Mouse (Mus musculus) liver, embryonic 14.5 days (tissue): Measurements from ENCODE around the gene Vps35l. TPM values are rescaled to one million over a fixed set of nuclear protein-coding genes. Genes with fewer than 3 reads are reported as not detected.

Experiments used
- ATAC-seq: fragments of 200-750 bp; cut with Nextera tagmentation; 2 replicates; pipeline ENCODE4 v1.8.0; 2017; ENCODE audit warnings: moderate number of reproducible peaks, mild to moderate bottlenecking, moderate library complexity; ENCODE audit not compliant: insufficient read depth
- DNase-seq, 3 experiments: peaks; one replicate each; pipeline ENCODE4 v3.0.0-alpha.2; 2012 to 2013; ENCODE audit warnings: low read depth in 3 of 3, low spot score in 3 of 3
- H3K27ac ChIP-seq: fragments of 300-500 bp; sonication (generic); 2 replicates; pipeline ENCODE4 v1.5.1; 2014; ENCODE audit warnings: moderate library complexity, mild to moderate bottlenecking, control low read depth, inconsistent platforms
- H3K27me3 ChIP-seq: fragments of 300-500 bp; sonication (generic); 2 replicates; pipeline ENCODE4 v1.6.1; 2014; ENCODE audit warnings: mild to moderate bottlenecking, low read length, moderate library complexity; ENCODE audit not compliant: control insufficient read depth, insufficient read depth
- H3K36me3 ChIP-seq: fragments of 300-500 bp; sonication (generic); replicated peaks from 2 replicates; pipeline ENCODE4 v1.6.1; 2014; ENCODE audit warnings: low read depth; ENCODE audit not compliant: control insufficient read depth, insufficient read depth
- H3K4me1 ChIP-seq, 2 experiments: fragments of 200-500 bp in 1 of 2; fragments of 300-500 bp in 1 of 2; sonication (generic) in 1 of 2; replicated peaks; 2 replicates each; pipeline ENCODE4 v1.6.1; 2012 to 2014; ENCODE audit warnings: antibody characterized with exemption in 1 of 2, inconsistent platforms in 1 of 2, low read length in 1 of 2; ENCODE audit not compliant: control insufficient read depth in 2 of 2, insufficient read depth in 2 of 2
- H3K4me2 ChIP-seq: fragments of 300-500 bp; sonication (generic); 2 replicates; pipeline ENCODE4 v1.6.1; 2014; ENCODE audit warnings: low read depth, mild to moderate bottlenecking, control low read depth, moderate library complexity
- H3K4me3 ChIP-seq, 2 experiments: fragments of 200-500 bp in 1 of 2; fragments of 300-500 bp in 1 of 2; sonication (generic) in 1 of 2; 2 replicates each; pipeline ENCODE4 v1.5.1; 2012 to 2014; ENCODE audit warnings: low read depth in 2 of 2, low read length in 2 of 2, mild to moderate bottlenecking in 2 of 2, control low read depth in 1 of 2, inconsistent platforms in 1 of 2, moderate library complexity in 1 of 2; ENCODE audit not compliant: insufficient read depth in 1 of 2
- H3K9ac ChIP-seq: fragments of 300-500 bp; sonication (generic); replicated peaks from 2 replicates; pipeline ENCODE4 v1.6.1; 2014; ENCODE audit warnings: mild to moderate bottlenecking, control low read depth, moderate library complexity
- H3K9me3 ChIP-seq: fragments of 300-500 bp; sonication (generic); 2 replicates; pipeline ENCODE4 v1.6.1; 2016; ENCODE audit warnings: low read length, mixed read lengths; ENCODE audit not compliant: control insufficient read depth
- CTCF ChIP-seq: IDR thresholded peaks from 2 replicates; pipeline ENCODE4 v1.5.1; 2016; ENCODE audit warnings: antibody characterized with exemption, low read depth, control low read depth
- EP300 ChIP-seq: IDR thresholded peaks from 2 replicates; pipeline ENCODE4 v1.6.1; 2016; ENCODE audit warnings: antibody characterized with exemption, low read depth
- WGBS: fragments of 180-500 bp; shearing (Covaris S2); extraction: QIAGEN DNeasy Blood & Tissue Kit; methylation state at CpG from one replicate; pipeline ENCODE4 v1.1.7; 2014; ENCODE audit not compliant: insufficient replicate concordance; 5-methylcytosine and 5-hydroxymethylcytosine counted together
- polyA plus RNA-seq, 2 experiments: library from polyadenylated mRNA; depleted of rRNA in 1 of 2; stranded (reverse) in 1 of 2; unstranded in 1 of 2; fragments of >200 nt; fragmentation: Nextera tagmentation in 1 of 2; extraction: Ambion mirVana in 1 of 2; gene quantifications; 2 replicates each; pipeline versions ENCODE4 v1.2.1 to v1.2.3; 2012 to 2014

The Vps35l gene
- polyA plus RNA-seq, 2 experiments: 26.1 to 33.2 TPM

- H3K36me3 ChIP-seq: no peaks in the 10 kb centered on the region
- H3K9me3 ChIP-seq: no peaks in the 10 kb centered on the region
- no peak overlapping the region for H3K4me2 ChIP-seq
- H3K27ac ChIP-seq: no peak overlapping the region
- H3K27me3 ChIP-seq: no peaks in the 10 kb centered on the region
- WGBS: 44% methylated on average over 15 of the region's 15 CpGs
- ATAC-seq (no peak), DNase-seq (no peak)
- TF ChIP-seq CTCF: no peak
- no peak for TF ChIP-seq EP300
- H3K4me1 ChIP-seq: no peaks in the 10 kb centered on the region
- H3K9ac ChIP-seq: no peak overlapping the region
- no peak overlapping the region for H3K4me3 ChIP-seq
These were observed 60.2 kb downstream of the Vps35l start for GRCm38 (mm10) chr7:118800112-118800734.

- H3K36me3 ChIP-seq: no peaks in the 10 kb centered on the region
- WGBS: 87% methylated on average over 3 of the region's 3 CpGs
- H3K4me1 ChIP-seq: no peaks in the 10 kb centered on the region
- no peak overlapping the region for H3K27ac ChIP-seq
- no peak overlapping the region for H3K9ac ChIP-seq
- H3K27me3 ChIP-seq: no peaks in the 10 kb centered on the region
- ATAC-seq (no peak), DNase-seq (no peak)
- H3K9me3 ChIP-seq: no peaks in the 10 kb centered on the region
- no peak overlapping the region for H3K4me2 ChIP-seq
- H3K4me3 ChIP-seq: no peak overlapping the region
- TF ChIP-seq EP300: no peak
- no peak for TF ChIP-seq CTCF
These were observed 61.8 kb downstream of the Vps35l start for GRCm38 (mm10) chr7:118801791-118802190.

GRCm38 (mm10) chr7:118803425-118803824 is 63.4 kb downstream of the Vps35l start:
- Histone ChIP-seq H3K4me3 (no peak overlapping the region), H3K4me2 (no peak overlapping the region), H3K36me3 (no peaks in the 10 kb centered on the region), H3K4me1 (no peaks in the 10 kb centered on the region; a peak in 1 of 4 replicates), H3K27me3 (no peaks in the 10 kb centered on the region), H3K27ac (no peak overlapping the region), H3K9ac (no peak overlapping the region), H3K9me3 (no peaks in the 10 kb centered on the region)
- ATAC-seq (no peak), DNase-seq (no peak)
- WGBS: 80% methylated on average over 8 of the region's 8 CpGs
- TF ChIP-seq CTCF (no peak), EP300 (no peak)

- H3K36me3 ChIP-seq: no peaks in the 10 kb centered on the region
- DNase-seq: no peak
- no peak overlapping the region for H3K27ac ChIP-seq
- H3K9ac ChIP-seq: no peak overlapping the region
- ATAC-seq: no peak
- H3K4me2 ChIP-seq: no peak overlapping the region
- no peak overlapping the region for H3K4me3 ChIP-seq
- TF ChIP-seq CTCF (no peak), EP300 (no peak)
- WGBS: 71% methylated on average over 16 of the region's 16 CpGs
- peaks cover 0 to 10% of the 10 kb centered on the region in 2 experiments; a peak in 1 of 4 replicates for H3K4me1 ChIP-seq
- no peaks in the 10 kb centered on the region for H3K27me3 ChIP-seq
- H3K9me3 ChIP-seq: no peaks in the 10 kb centered on the region
These were observed 66.8 kb downstream of the Vps35l start for GRCm38 (mm10) chr7:118806631-118807411.

GRCm38 (mm10) chr7:118807899-118808298 is 67.9 kb downstream of the Vps35l start:
- Histone ChIP-seq H3K9ac (no peak overlapping the region), H3K27me3 (no peaks in the 10 kb centered on the region), H3K4me2 (no peak overlapping the region), H3K4me3 (no peak overlapping the region), H3K9me3 (no peaks in the 10 kb centered on the region), H3K27ac (no peak overlapping the region), H3K36me3 (no peaks in the 10 kb centered on the region), H3K4me1 (peaks cover 0 to 12% of the 10 kb centered on the region in 2 experiments; a peak in 1 of 4 replicates)
- TF ChIP-seq CTCF (no peak), EP300 (no peak)
- WGBS: 80% methylated on average over 8 of the region's 8 CpGs
- no peak for ATAC-seq
- no peak for DNase-seq
